Mouse (Mus musculus): Measurements from ENCODE around the gene Pappa2.

Gene Pappa2

GRCm38 (mm10) chr1:158910661-158911060 is 69.6 kb downstream of the Pappa2 start:
- DNase-seq (ENCODE audit: low spot score in 2 of 2), result no peak

- DNase-seq (ENCODE audit: low spot score in 2 of 2), result no peak
These were observed 83.0 kb downstream of the Pappa2 start for GRCm38 (mm10) chr1:158897339-158897738.

DNA sequence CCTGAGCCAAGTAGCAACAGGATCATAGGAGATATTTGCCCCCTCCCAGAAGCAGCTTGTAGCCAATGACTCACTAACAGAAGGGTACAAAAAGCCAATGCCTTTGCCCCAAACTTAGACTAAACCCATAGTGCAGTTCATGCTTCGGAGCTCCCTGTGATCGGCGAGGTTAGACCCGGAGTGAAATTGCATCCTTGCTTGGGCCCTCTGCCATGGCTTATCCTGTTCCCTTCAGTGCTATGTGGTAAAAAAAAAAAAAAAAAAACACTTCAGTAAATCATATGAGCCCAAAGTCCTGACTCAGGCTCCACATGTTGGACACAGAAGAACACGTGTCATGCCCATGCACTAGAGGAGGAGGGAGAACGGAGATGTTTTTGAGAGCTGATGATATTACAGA is 85.8 kb downstream of the Pappa2 start:
- DNase-seq (ENCODE audit: low spot score in 2 of 2), result no peak

DNA sequence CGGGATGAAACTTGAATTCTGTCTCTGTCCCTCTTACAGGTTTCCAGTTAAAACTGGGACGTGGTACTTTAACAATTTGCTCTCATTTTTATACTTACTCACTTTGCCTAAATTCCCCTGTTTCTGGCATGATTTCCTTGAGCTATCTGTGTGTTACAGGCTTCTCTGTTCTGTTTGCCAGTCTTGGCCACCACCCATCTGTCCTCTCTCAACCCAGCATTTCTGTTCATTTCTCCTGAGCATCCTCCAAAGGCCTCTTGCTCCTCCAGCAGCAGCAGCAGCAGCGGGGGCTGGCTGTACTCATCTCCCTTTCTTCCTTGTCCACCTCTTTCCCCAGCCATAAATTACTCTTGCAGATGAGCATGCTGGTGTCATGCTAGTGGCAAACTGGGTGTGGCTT is 104.8 kb downstream of the Pappa2 start:
- DNase-seq (ENCODE audit: low spot score in 2 of 2), result no peak

DNA sequence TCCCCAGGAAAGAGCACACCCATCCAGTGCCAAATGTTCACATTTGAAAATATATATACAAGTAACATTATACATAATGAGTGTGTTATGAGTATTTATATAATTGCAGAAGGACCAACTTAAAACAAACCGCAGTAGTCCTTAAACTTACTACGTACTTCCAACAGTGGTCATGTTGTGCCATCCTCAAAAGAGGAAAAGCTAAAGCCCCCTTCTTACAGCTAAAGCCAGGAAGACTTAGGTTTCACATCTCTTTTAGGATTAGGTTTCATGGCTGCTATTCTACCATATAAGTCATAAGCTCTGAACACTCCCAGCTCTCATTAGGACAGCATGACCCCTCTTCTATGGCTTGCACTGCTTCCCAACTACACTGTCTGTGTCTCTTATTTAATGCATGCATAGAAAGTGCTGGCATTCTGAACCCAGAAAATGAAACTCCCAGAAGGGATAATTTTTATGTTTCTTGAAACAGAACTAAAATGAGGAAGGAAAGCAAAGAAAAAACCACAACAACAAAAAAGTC is 105.7 kb downstream of the Pappa2 start:
- no peak for DNase-seq (ENCODE audit: low spot score in 2 of 2)

GRCm38 (mm10) chr1:158873631-158874030 is 106.7 kb downstream of the Pappa2 start:
- DNase-seq (ENCODE audit: low spot score in 2 of 2), result no peak

- DNase-seq (ENCODE audit: low spot score in 2 of 2), result no peak
These were observed 108.9 kb downstream of the Pappa2 start for GRCm38 (mm10) chr1:158871401-158871800.

- DNase-seq (ENCODE audit: low spot score in 2 of 2), result no peak
These were observed 120.1 kb downstream of the Pappa2 start for GRCm38 (mm10) chr1:158860190-158860589.

DNA sequence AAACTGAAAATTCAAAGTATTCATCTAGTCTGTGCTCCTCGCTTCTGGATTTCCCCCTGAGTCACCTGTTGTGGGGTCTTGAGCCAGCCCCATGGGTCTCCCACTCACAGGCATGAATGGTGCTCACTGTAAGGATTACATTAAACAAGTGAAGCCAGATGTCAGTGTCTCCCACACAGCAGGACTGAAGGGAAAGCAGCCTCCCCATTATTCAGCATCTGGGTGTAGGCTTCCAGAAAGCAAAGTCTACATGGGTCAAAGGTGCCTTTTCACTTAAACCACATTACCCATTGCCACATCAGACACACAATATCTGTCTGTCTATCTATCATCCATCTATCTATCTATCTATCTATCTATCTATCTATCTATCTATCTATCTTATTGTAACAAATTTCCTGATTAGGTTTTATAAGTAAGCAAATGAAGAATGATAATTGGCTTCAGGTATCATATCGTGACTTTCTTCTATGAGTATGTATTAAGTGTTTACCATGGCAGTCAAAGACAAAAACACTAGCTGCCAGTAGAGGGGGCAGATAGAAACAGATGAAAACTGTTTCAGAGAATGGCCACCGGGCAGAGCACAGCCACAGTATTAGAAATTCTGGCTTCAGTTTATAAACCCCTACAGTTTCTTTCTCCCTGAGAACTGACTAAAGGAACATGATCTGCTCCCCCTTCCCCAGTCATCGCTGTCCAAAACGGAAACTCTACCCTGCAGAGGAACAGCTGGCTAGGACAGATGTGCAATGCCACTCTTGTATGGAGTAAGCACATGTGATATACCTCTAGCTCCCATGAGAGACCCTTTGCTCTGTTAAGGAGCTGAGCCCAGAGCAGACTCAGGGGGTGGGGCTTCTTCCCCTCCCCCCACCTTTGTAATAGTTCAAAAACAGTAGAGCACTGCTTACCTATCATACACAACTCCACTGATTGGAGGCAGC is 126.1 kb downstream of the Pappa2 start:
- no peak for DNase-seq (ENCODE audit: low spot score in 2 of 2)

DNA sequence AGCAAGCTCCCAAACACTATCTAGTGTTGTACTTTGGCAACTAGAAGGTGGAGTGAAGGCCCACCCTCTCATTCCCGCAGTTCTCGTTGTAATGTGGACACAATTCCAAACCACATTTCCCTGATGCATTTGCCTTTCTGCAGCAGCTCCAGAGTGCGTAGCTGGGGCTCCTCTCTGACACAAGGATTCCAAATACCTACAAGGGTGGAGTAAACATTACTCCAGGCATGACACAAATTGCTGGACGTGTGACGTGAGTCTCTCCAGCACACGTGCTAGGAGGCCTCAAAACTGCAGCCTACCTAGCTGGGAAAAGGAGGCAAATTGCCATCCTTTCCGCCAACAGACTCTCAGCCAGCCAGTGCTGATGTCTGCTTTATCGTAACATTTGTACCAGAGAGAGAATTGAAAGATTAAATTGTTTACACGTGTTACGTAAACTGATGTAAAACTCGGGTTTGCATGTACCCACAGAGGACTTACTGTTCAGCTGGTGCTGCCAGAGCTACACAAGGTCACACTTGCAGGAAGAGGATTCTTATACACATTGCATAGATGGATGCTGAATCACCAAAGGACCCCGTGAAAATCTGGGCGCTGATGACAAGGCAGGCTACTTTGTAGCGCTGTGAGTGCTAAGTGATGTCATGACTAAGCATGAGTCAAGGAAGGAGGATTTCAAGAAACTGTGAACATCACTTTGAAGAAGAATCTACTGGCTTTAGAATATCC is 127.3 kb downstream of the Pappa2 start:
- no peak for DNase-seq (ENCODE audit: low spot score in 2 of 2)

- no peak for DNase-seq (ENCODE audit: low spot score in 2 of 2)
These were observed 129.8 kb downstream of the Pappa2 start for GRCm38 (mm10) chr1:158850459-158850858.

- DNase-seq (ENCODE audit: low spot score in 2 of 2), result no peak
These were observed 135.7 kb downstream of the Pappa2 start for GRCm38 (mm10) chr1:158844604-158845003.

DNA sequence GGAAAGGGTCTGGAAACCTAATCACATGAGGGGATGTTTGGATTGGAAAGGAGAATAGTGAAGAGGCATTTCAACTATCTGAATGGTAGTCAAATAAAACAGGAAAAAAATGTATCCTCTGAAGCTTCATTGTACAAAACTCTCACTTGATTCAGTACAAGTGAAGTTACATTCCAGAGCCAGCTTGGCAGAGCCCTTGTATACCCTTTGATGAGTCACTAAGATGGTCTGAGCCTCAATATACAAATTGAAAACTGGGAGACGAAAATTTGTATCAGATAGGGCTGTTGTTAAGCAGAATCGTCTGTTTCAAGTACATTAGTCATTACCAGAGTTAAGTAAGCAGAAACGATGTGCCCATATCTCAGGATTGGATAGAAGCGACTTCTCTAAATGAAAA is 143.1 kb downstream of the Pappa2 start:
- no peak for DNase-seq (ENCODE audit: low spot score in 2 of 2)

GRCm38 (mm10) chr1:158830152-158830551 is 150.1 kb downstream of the Pappa2 start:
- no peak for DNase-seq (ENCODE audit: low spot score in 2 of 2)

GRCm38 (mm10) chr1:158827931-158828330 is 152.4 kb downstream of the Pappa2 start:
- DNase-seq (ENCODE audit: low spot score in 2 of 2), result no peak

DNA sequence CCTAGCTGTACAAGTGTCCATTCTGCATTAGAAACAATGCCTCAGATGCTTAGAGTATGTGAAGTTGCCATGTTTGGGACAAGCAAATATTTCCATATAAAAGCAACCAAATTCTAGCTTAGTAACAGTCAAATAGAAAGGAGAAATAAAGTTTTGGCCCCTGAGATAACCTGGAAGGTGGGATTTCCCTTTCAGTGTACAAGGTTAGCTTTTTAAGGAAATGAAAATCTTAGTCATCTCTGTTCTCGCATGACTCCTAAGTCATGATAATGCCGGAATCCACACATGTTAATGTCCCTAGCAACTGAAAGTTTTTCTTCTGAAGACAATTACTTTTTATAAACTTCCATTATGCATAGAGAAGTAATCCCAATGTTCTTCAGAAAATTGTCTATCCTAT is 160.6 kb downstream of the Pappa2 start:
- no peak for DNase-seq (ENCODE audit: low spot score in 2 of 2)

GRCm38 (mm10) chr1:158816479-158816878 is 163.8 kb downstream of the Pappa2 start:
- DNase-seq (ENCODE audit: low spot score in 2 of 2), result no peak

- DNase-seq (ENCODE audit: low spot score in 2 of 2), result no peak
These were observed 168.4 kb downstream of the Pappa2 start for GRCm38 (mm10) chr1:158811887-158812286.

DNA sequence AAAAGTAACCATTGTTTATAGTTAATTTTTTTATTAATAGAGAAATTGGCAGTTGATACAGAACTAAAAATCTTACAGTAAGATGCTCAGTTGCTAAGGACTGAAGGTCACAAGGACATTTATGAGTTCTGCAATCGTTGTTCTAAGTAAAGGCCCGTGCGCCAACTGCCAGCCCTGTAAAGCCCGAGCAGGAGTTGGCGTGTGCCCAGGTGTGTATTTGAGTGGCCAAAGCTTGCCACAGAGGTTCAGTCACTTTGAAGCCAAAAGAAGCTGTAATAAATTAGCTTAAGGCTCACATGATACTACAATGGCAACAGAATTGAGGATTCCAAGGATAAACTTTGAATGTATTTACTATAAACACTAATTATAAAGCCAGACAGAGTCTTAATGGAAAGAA is 204.8 kb downstream of the Pappa2 start:
- no peak for DNase-seq (ENCODE audit: low spot score in 2 of 2)

- DNase-seq (ENCODE audit: low spot score in 2 of 2), result no peak
These were observed 207.2 kb downstream of the Pappa2 start for GRCm38 (mm10) chr1:158773102-158773501.

DNA sequence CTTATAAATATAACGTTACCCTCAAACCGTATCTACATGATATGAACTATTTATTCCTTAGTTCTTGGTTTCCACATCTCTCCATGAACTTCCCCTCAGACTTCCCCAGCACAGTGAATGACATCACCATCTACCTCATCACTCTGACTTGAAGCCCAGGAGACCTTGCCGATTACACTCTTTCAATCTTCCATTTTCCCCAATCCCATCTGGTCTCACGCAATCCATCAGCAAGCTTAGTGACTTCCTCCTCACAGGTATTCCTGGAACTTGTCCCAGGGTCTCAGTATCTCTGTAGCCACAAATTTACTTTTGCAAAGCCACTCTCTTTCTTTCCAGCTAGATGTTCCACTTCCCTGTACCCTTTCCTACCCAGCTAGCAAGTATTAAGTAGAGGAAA is 209.5 kb downstream of the Pappa2 start:
- DNase-seq (ENCODE audit: low spot score in 2 of 2), result no peak

DNA sequence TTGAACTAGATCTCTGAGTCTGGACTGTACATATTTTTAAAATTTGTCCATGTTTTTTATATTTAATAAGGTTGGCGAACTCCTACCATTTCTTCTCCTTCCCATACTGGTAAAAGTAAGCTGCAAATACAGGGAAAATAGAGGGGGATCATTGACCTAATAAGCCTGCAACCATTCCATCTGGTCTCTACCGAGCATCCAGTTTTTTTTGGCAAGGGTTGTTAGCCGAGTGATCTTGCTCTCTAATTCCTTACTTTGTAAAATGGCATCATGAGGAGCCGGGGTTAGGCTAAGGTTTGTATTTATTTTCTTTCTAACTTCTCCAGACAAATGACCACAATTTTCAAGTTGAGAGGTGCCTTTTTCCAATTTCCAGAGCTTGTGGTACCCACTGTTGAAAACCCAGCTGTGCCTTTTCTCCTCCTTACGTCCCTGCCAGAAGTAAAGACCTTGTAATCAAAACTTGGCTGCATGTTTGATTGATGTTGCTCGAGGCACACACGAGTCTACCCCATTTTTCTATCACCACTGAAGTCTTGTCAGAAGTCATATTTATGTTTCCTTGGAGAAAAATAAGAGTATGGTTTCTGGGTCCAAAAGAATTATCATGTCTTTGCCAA is 210.1 kb downstream of the Pappa2 start:
- DNase-seq (ENCODE audit: low spot score in 2 of 2), result no peak

Data from natural killer cell, adult 2 months (primary cell).